Mouse (Mus musculus) kidney, adult 11 months (tissue): ENCODE data around the gene Ankrd61.

ENCODE experiments used
- DNase-seq: peaks from one replicate; pipeline ENCODE4 v3.0.0; 2022

The Ankrd61 gene

GRCm38 (mm10) chr5:143897635-143898330 is at the start of gene Ankrd61:
Ankrd61 (minus strand) TSS chr5:143897685.
- DNase-seq: no peak

- no peak for DNase-seq
Observed at GRCm38 (mm10) chr5:143943231-143944125, 46.0 kb upstream of the Ankrd61 start.

GRCm38 (mm10) chr5:143941588-143941987 is 44.1 kb upstream of the Ankrd61 start:
- no peak for DNase-seq

GRCm38 (mm10) chr5:143936156-143936555 is 38.7 kb upstream of the Ankrd61 start:
- no peak for DNase-seq

GRCm38 (mm10) chr5:143933875-143934274 is 36.4 kb upstream of the Ankrd61 start:
- DNase-seq: no peak

- no peak for DNase-seq
Observed at GRCm38 (mm10) chr5:143933414-143933813, 35.9 kb upstream of the Ankrd61 start.

- DNase-seq: no peak
Observed at GRCm38 (mm10) chr5:143932831-143933230, 35.3 kb upstream of the Ankrd61 start, which contains the start of gene Rsph10b. Rsph10b (plus strand) TSS chr5:143933035.

GRCm38 (mm10) chr5:143931863-143932580 is 34.5 kb upstream of the Ankrd61 start:
- DNase-seq: no peak

GRCm38 (mm10) chr5:143930656-143931055 is 33.2 kb upstream of the Ankrd61 start:
- no peak for DNase-seq

- DNase-seq: no peak
Observed at GRCm38 (mm10) chr5:143929291-143929690, 31.8 kb upstream of the Ankrd61 start.

GRCm38 (mm10) chr5:143927875-143928274 is 30.4 kb upstream of the Ankrd61 start, which contains the start of gene Gm42421:
Gm42421 (plus strand) TSS chr5:143928175.
- no peak for DNase-seq

- no peak for DNase-seq
Observed at GRCm38 (mm10) chr5:143924781-143925452, 27.4 kb upstream of the Ankrd61 start.

- DNase-seq: no peak
Observed at GRCm38 (mm10) chr5:143918120-143918519, 20.6 kb upstream of the Ankrd61 start.

- peak; percentile 53 for DNase-seq
Observed at GRCm38 (mm10) chr5:143917418-143917817, 19.9 kb upstream of the Ankrd61 start.

GRCm38 (mm10) chr5:143916221-143916620 is 18.7 kb upstream of the Ankrd61 start:
- no peak for DNase-seq

GRCm38 (mm10) chr5:143909417-143910400 is 12.2 kb upstream of the Ankrd61 start, which contains the start of the genes Aimp2 and Pms2:
Aimp2 (minus strand) TSS chr5:143909847.
Pms2 (plus strand) TSS chr5:143909964.
- DNase-seq: peak; percentile 98

GRCm38 (mm10) chr5:143908926-143909325 is 11.4 kb upstream of the Ankrd61 start:
- no peak for DNase-seq

GRCm38 (mm10) chr5:143906429-143906828 is 8.9 kb upstream of the Ankrd61 start:
- DNase-seq: no peak

GRCm38 (mm10) chr5:143903813-143904212 is 6.3 kb upstream of the Ankrd61 start:
- DNase-seq: no peak

- no peak for DNase-seq
Observed at GRCm38 (mm10) chr5:143902111-143902510, 4.6 kb upstream of the Ankrd61 start.

- DNase-seq: no peak
Observed at GRCm38 (mm10) chr5:143893396-143893795, 4.1 kb downstream of the Ankrd61 start.
